Mouse (Mus musculus) left cerebral cortex, postnatal 25 days (tissue): ENCODE data around the gene Fmo2. TPM values are rescaled to one million over a fixed set of nuclear protein-coding genes. Genes with fewer than 3 reads are reported as not detected.

ENCODE experiments used
- DNase-seq, 2 experiments: peaks; one replicate each; pipeline ENCODE4 v3.0.0; 2022; ENCODE audit warnings: low spot score in 2 of 2, mixed read lengths in 1 of 2
- intact Hi-C: fragments of 180-260 bp; cut with DNase I; formaldehyde crosslinking; loops from one replicate; pipeline ENCODE4 v1.15.1; 2025
- total RNA-seq, 2 experiments: library from RNA; stranded (reverse); gene quantifications; 2 replicates each; pipeline ENCODE4 v1.2.3; 2021

Gene Fmo2
- total RNA-seq, 2 experiments from 2014 or later: 2.0 to 4.1 TPM

DNA sequence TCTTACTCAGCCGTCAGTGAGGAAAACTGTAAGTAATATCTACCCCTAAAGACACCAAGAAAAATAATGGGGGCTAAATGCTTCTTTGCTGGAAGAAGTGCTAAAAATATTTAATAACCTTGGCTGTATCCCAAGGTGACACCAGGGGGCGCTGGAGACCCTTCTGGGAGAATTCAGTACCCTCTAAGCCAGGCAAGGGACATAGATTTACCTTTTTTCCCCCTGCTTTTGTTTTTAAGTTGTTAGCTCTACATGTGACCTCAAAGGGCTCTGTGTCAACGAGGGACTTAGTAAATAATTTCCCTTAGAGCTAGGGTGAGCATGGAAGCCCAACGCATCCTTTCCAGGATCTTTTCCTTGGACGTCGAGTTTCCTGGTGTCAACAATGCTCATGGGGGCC, 2.6 kb downstream of the Fmo2 start:
- intact Hi-C loops: loop anchor here (1.0 to 2.0 kb wide), 2 partner anchors 161 to 177 kb away; no protein-coding TSS in a partner anchor
- DNase-seq: peak; percentile 54 to 61

DNA sequence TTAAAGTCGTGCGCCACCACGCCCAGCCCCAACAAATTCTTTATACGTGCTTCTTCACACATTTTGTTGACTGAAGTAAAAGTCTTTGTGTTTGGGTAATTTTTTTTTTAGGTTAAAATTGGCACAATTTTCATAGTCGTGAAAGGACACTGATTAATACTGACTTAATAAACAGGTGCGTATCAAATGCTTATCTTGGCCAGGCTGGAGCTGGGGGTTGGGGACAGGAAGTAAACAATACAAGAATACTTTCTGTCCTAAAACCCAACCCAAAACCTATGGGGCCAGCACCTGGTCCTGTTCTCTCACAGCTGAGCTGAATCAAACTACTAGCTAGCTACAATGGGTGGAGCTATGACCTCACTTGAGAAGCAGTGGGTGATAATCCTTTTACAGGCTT, 5.5 kb downstream of the Fmo2 start:
- intact Hi-C loops: no loop called here

DNA sequence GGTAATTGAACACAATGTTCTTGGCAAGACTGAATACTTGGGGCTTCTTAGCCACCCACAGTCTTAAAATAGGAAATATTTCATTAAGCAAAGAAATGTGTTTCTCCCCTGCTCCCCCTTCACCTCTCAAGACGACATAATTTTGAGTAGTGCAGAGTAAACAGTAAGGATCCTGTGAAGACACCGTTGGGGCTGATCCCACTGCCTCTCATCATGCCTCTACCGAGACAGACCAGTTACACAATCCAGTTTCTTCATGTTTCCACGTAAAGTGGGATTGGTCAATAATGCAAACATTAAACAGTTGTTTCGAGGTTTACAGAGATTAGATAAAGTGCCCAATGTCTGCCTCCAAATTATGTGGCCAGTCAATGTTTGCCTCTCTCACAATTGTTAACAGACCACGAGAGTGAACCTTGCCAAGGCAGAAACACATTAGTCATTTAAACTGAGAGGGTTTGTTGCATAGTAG, 6.5 kb downstream of the Fmo2 start:
- DNase-seq: no peak
- intact Hi-C loops: no loop called here

More for the DNA sequence above, 5.5 kb downstream of the Fmo2 start:
- no peak for DNase-seq

DNA sequence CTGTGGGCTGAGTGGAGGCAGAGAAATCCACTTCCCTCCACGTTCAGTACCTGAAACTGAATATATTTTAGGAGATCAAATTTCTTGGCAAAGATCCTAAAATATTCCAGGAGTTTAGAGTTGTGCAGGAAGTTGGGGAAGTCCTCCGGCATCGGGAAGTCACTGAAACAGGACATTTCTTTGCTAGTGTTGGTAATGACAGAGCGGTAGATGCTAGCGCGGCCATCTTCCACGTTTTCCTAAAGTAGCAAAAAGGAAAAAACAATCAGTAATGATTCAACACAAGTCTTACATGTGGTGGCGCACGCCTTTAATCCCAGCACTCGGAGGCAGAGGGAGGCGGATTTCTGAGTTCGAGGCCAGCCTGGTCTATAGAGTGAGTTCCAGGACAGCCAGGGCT, 9.9 kb downstream of the Fmo2 start:
- intact Hi-C loops: no loop called here
- no peak for DNase-seq

DNA sequence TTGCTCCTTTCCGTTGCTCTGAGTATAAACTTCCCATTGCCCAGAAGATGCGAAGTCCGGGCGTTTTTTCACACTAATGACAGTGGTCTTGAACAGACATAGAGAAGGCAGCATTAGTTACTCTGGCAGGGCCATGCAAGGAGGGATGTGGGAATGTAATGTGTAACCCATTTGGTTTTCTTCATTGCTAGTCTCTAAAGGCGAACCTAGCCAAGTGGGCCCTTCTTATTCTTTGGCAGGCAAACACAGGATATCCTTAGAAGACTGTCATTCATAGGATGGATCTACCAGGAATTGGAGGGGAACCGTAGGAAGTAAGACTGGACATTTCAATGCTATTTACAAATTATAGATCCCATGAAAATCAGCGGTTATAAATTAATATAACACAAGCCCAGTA, 10.9 kb downstream of the Fmo2 start:
- no peak for DNase-seq
- intact Hi-C loops: no loop called here

DNA sequence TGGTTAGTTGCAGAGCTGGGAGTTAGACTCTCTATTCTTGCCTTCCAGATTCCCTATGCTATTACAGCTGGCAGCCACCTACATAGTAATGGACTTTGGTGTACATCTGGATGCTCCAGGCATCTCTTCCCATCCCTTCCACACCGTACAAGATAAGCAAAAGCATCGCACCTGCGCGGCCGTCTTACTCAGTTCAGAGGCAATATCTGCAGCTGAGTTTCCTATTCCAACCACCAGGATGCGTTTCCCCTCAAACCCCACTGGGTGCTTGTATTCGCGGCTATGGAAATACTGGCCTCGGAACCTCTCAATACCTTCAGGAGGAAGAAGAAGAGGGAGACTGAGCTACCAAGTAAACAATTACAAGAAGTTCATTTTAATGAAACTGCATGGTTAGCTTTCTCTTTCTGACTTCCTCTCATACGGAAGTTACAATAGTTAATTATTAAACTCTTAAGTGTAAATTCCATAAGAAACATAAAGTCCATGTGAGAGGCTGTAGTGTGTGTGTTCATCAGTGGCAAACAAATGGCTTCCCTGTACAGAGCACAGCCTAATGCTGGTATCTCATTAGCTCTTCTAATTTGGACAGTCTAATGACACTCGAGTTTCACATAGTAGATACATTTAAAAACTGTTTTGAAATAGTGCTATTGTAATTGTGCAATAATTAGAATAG, 12.2 kb downstream of the Fmo2 start:
- intact Hi-C loops: no loop called here
- DNase-seq: no peak

DNA sequence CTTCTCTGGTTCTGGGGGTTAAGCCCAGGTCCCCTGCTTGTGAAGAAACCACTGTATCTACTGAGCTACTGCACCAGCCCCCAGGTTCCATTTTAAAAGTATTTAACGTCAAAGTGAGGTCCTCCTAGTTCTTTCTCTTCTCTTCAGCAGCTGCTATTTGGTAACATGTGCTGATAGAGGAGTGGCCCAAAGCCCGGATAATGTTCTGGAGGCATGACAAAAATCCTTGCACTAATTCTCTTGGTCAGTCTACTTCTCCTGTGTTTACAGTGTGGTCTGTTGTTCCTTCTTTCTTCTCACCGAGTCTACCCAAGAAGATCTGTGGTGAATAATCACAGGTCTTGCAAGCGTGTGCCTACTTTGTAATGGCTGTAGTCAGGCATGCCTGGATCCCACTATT, 15.8 kb downstream of the Fmo2 start:
- no peak for DNase-seq
- intact Hi-C loops: no loop called here

DNA sequence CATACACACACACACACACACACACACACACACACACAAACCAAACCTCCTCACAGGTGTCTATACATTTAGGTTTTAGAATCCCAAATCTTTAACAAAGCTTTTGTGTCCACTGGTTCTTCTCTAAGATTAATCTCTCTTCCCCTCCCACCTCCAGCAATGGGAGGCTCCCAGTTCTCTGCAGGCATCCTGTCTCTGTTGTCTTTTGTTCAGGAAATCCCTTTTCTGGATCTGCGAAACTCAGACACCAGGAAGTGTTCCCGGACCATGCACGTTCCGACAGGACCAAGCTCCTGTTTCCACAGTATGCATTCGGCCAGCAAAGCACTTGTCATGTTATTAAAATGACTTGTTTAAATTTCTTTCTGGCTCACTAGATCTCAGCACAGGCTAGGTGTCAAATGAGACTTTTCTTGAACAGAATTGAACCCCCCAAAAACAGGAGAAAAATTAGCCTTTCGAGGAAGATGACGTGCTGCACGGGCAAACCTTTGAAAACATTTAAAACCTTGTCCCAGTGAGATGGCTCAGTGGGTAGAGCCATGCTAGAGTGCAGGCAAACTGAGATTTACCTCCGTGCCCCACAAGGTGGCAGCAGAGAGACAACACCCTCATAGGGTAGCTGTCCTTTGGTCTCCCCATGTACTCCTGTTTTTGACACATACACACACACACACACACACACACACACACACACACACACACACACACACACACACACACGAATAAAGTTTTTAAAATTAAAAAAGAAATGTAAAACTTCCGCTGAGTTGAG, 18.7 kb downstream of the Fmo2 start:
- peak; percentile 31 to 39 for DNase-seq
- intact Hi-C loops: no loop called here

DNA sequence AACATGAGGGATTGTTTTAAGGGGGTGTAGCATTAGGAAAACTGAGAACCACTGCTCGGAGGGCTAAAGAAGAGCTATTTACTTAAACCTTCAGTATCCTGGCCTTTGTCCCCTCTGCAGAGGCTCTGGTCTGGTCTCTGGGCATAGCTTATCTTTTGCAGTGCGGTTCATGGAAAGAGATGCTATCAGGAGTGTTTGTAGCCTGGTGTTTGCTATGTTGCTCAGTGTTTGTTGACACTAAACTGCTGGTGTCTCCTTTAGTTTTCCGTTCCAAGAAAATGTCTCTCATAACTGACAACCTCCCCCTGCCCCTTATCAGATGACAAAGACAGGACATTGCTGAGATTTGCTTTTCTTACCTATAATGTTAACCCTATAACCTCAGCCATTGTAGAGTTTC, 23.4 kb downstream of the Fmo2 start:
- intact Hi-C loops: no loop called here
- no peak for DNase-seq

DNA sequence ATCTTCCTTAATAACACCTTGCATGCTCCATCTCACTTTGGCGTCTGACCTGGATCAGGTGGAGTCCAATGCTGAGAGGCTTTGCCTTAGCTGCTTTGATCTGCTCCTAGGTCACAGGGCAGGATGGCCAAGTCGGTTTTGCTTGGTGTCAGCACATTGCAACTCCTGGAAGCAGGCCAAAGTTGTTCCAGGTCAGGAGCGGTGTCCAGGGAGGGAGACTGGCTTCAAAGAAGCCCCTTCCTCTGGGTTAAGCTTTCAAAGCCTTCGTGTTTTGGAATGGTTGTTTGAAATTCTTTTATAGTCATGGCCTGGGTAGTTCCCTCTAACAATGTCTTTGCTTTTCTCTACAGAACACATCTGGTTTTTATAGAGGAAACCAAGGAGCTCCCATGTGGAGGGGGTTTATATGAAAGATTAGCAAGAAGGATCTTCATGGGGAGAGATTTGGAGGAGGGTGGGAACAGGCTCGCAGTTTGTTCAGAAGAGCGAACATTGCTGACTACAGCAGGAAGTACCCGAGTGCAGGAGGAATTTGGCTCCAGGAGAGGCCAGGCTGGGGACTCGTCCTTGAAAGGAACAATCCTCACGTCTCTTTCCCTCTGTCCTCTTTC, 26.7 kb downstream of the Fmo2 start:
- intact Hi-C loops: no loop called here
- no peak for DNase-seq

DNA sequence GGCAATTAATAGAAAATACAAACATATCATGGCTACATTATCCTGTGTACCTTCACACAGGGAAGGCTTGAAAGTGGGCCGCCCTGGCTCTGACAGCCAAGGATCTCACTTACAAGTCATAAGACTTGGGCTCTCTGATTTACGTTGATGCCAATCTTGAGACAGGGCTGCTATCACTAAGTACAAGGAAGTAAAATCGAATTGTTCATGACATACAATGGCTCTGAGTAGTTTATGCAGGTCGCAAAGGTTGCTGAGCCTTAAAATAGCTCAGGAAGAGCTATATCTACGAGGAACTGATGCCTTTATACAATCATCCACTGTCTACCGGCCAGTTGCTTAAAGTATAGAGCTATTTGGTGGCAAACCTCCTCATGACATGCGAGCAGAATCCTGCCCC, 27.5 kb downstream of the Fmo2 start:
- intact Hi-C loops: no loop called here

DNA sequence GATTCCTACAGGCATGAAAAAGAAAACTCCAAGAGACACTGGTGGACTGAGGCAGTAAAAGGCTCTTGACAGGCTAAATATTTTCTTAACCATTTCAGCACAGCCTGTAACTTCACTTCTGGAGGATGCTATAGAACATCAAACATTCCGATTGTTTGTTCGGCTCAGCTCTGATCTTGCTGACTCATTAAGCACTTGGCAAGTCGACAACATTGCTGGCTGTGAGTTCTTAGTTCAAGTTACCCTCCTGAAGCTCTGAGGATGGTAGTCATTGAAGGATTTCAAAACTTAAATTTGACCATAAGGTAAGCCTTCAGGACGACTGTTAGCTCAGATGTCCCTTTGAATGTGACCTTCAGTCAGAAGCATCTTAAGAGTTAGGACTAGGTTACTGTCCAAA, 31.1 kb downstream of the Fmo2 start:
- no peak for DNase-seq
- intact Hi-C loops: no loop called here

More for the DNA sequence above, 27.5 kb downstream of the Fmo2 start:
- DNase-seq: no peak

DNA sequence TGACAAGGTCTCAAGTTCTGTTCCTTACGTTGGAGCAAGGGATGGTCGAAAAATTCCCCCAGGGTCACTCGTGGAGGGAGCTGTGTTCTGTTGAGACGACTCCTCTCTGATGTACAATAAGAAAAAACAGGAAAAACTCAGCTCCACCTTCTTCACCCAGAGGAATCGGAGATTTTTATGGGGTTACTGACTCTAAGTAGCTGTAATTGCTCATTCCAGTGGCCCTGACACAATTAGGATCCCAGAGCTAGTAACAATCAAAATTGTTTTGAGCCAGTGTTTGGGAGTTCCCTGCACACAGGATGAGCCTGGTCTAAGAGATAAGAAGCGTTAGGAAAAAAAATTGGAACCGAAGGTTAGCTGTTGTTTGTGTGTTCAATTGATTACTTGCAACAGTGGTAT, 32.2 kb downstream of the Fmo2 start, which contains the start of gene Fmo1:
Gene Fmo1, minus strand, starts transcription at position 331 of the 402 bp plus-strand sequence.
- DNase-seq: no peak
- intact Hi-C loops: no loop called here

DNA sequence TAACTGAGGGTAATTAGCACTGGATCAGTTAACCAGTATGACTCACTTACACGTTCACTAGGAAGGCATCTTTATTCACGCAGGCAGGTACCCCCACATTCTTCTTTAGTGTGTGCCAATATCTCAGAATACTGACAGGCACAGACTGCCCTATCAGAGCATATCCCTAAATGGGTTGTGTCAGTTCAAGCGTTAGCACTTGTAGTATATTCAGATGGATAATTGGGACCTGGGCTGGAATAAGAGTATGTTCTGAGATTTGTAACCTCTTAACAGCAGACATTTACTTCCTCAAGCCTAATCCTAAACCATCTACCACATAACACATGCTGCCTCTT, 33.1 kb downstream of the Fmo2 start:
- no peak for DNase-seq
- intact Hi-C loops: no loop called here

DNA sequence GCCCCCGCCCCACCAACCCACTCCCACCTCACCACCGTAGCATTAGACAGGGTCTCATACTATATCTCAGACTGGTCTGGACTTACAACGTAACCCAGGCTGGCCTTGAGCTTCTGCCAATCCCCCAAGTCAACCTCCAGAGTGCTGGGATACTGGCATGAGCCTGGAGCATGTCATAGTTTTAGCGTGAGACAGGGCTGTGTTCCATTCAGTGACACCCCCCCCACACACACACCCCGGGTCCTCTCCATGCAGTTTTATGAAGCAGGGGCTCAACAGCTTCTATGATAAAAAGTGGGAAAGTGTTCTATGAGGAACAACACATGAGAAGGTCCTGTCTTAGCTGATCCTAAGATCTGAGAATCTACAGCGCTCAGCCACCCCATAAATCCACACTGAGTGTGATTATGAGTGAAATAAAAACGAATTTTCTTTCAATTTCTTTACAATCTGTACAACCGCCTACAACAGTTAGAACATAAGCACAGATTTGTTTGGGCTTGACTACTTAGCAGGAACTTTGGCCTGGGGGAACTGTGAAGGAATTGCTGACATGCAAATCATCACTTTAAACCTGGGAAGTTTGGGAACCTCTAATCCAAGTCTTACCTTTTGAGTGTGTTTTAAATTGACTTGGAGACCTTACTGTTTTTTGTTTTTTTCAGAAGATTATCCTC, 33.6 kb downstream of the Fmo2 start:
- no peak for DNase-seq
- intact Hi-C loops: no loop called here

DNA sequence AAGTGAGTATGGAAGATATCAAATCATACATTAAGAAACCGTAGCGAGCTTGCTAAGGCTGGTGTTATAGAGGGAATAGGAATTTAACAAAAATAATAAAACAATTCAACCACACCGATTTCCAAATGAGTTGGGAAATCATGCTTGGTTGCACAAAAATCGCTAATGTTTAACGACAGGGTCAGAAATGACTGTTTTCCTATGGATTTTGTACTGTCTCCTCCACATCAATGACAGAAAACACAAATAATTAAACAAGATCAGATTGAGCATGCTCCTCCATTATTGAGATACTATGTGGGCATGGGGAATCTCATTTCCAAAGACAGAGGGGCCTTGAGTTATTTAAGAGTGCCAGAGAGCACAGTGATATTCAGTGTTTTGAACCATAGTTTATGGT, 34.2 kb downstream of the Fmo2 start:
- intact Hi-C loops: no loop called here
- no peak for DNase-seq

DNA sequence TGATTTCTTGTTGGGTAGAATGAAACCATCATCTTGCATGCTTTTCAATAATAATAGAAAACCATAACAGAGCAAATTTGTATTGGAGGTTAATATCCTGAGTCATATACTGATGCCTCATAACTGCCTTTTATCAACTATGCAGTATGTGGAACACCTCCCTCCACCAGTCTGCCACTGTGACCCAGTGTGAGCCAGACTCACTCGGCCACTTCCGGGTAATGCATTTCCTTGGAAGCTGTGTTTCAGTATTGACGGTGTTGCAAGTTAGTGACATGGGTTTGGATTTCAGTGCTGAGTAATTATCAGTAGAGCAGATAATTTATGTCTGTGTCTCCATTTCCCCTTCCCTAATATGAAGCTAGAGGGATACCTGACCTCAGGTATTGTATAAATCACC, 34.9 kb downstream of the Fmo2 start:
- DNase-seq: no peak
- intact Hi-C loops: no loop called here

DNA sequence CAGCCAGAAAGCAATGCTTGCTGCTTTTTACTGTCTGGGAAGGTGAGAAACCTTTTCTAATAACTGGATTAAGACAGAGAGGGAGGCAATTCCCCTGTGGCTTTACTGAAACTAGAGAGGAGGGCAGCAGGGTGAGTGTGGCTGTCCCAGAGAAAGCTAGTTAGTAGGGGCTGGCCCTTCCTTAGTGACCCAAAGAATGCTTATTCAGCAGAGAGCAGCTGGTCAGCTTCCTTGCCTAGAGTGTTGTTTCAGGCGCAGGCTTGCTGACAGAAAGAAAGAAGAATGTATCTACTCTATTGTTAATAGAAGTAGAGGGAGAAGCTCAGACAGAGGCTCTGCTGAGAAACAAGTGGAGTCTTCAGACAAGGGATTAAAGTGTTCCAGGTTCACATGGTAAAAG, 36.2 kb downstream of the Fmo2 start:
- intact Hi-C loops: no loop called here

DNA sequence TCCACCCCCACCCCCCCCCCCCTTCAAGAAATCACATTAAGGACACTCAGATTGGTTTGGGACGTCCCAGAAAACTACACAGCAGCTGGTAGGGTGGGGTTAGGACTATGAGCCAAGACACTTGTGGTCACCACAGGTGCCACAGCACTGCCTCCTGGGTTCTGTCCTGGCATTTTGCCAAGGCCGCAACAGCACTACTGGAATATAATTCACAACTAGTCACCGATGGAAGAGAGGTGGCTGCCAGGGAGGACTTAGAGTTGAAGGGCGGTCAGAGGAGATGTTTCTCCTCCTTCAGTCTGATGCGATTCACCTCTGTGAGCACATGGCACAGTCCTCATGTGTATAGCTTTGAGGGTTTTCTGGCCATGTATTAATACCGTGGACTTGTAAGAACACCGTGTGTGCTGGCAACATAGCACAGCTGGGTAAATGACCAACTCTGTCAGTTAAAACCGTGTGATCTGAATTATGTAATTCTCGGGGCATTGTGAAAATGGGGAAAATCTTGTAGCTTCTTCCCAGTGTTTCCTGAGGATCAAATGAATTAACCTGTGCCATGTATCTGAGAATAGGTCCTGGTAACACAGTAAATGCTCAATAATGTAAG, 38.4 kb downstream of the Fmo2 start:
- intact Hi-C loops: no loop called here
- no peak for DNase-seq

More for the DNA sequence above, 36.2 kb downstream of the Fmo2 start:
- no peak for DNase-seq

DNA sequence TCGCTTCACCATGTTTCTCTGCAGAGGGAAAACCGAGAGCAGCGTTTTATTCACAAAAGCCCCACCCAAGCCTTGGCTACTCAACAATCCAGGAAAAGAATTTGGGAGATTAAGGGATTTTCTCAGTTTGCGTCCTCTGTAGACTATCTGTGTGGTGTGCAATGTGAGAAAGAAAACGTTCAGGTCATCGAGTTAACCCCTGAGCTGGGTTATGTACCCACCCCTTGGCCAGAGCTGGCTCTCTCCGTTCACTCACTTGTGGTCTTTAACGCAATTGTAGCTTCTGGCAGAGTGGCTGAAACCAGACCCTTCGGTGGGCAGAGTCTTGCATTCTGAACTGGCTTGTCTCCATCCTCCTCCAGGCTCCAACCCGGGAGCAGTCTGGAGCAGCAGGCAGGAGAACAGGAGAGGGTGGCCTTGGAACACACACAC, 39.0 kb downstream of the Fmo2 start:
- DNase-seq: no peak
- intact Hi-C loops: no loop called here
